Mouse (Mus musculus): ENCODE measurements at regions not wholly inside any gene's neighbourhood (a gene's known extent, or its start where the extent isn't known, plus 50 kb on each side); places are given as distances from the start of the nearest gene placed in this dataset.

DNA sequence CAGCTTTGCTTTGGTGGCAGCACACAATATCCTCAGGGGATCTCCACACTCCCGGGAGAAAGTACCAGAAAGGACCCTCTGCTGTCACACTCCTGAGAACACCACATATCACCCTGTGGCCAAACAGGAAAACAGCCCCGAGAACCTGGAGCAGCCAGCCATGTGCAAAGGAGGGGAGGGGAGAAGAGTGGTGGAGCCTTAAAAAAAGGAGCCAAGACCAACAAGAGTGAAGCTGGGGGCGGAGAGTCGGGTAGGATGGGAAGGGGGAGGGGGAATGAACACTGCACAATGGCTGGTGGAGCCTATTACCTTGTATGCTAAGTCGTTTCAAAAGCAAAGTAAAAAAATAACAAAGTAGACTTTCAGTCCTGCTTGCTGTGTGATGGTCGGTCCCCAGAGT lies 408.2 kb downstream of the Cdh26 start:
- DNase-seq = no peak

DNA sequence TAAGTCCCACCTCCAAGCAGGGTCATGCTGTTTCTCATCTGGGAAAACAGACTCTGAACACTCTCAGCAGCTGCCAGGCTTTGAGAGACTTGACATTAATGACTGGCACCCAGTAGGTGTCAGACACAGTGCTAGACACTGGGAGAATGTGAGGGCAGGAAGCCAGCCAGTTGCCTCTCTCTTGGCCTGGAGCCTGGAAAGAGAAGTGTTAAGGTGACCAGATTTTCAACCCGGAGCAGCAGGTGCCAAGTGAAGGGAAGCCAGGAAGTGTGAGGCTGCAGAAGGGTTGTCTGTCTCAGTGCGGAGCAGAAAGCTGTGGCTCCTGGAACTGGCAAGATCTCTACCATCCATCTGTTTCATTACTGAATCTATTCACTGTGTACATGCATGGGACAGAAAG lies 410.6 kb downstream of the Cdh26 start:
- DNase-seq = peak; percentile 82 to 85

DNA sequence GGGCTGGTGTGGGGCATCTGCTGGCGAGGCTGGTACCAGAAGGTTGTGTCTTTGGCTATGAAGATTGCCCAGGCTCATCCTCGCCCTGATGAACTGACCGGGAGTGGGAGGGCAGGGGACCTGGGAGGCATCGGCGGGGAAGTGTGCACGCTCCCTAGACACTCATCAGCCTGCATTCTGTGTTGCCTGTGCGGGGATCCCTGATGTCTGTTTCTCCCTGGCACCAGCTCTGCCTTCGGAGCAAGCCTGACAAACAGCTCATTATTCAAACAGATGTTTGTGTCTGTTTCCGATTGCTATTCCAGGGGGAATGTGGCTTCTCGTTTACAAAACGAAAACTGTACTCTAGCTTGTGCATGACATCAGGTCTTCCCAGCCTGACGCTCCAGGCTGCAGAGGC lies 412.3 kb downstream of the Cdh26 start:
- DNase-seq = no peak

DNA sequence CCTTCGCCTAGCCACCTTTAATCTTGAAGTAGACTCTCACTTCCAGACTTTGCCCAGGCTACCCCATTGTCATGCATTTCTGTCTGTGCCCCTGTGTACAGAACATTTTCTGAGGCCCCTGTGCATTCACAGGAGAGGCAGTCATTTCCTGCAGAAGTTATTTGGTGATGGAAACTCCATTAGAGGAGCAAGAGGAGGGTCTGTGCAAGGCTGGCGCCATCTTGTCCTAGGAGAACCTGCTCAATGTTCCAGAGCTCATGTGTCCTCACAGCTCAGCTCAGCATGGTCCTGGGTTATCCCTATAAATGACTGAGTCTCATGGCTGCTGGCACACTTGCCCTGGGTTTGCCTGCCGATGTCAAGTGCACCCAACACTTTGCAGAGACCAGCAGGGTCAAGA lies 413.1 kb downstream of the Cdh26 start:
- no peak for DNase-seq

DNA sequence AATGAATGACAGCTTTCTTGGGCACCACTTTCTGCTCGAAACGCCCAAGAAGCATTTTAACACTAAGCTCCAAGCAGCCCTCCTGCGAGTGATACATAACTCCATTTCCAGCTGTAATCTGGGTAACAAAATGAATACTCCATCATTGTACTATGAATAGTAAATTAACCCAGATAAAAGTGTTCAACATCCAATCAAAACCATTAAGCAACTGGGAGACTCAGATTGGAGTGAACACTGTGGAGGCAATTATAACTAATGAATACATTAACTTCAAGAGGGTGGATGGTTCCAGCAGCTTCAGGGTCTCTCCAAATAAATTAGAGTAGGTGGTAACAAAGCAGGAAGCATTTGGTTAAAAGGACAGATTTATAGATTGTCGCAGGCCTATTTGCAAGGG lies 414.2 kb downstream of the Cdh26 start:
- DNase-seq = no peak

DNA sequence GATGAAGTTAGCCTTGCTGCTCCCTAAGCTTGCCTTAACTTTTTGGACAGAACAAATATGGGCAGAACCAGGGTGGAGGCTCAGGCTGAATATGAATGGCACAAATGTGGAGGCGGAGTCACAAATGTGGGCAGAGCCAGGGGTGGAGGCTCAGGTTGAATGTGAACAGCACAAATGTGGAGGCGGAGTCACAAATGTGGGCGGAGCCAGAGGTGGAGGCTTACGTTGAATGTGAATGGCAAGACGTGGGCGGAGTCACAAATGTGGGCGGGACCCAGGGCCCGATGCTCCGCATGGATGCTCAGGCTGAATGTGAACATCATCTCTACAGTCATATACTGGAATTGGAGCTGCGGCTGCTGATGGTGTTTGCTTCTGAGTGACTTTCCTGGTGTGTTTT lies 420.0 kb downstream of the Cdh26 start:
- DNase-seq = peak; percentile 28 to 41

DNA sequence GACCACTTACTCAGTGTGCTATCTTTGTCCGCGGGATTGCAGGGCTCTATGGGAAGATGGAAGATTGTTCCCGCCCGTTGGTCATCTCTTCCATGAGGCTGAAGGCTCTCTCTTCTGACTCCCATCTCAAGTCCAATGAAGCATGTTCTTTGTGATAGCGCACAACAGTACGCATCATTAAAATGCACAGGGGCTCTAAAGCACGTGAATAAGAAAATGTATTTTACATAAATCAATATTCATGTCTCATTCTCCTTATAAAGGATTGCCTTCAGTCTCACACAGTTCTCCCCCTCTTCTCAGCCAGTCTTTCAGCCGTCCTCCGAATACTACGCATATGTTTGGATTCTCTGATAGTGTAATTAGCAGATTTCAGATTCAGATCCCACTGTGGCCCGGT lies 420.4 kb downstream of the Cdh26 start:
- no peak for DNase-seq

DNA sequence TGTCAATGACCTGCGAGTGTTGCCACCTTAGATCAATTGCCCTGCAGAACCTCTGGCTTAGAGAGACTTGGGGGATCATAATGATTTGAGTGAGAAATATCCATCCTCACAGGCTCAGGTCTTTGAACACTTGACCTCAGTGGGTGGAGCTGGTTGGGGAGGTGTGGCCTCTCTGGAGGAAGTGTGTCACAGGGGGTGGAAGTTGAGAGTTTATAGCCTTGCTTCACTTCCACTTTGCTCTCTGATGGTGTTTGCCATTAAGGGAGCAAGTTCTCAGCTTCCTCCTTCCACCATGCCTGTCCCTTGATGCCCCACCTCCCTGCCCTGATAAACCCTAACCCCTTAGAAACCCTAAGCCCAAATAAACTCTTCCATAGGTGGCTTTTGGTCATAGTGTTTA lies 423.7 kb downstream of the Cdh26 start:
- DNase-seq = no peak

DNA sequence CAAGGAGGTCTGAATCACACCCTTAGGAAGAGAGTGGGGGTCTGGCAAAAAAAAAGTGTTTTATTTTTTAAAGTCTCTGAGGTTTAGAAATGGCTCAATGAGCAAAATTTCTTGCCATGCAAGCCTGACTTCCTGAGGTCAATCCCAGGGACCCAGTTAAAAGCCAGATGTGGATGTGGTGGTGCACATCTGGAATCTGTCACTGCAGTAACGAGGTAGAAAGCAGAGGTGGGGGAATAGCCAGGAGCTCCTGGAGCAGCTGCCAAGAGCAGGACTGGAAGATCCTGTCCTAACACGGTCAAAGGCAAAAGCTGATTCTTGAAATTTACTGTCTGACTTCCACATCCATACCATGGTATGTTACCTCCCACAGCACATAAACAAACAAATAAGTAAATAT lies 424.4 kb downstream of the Cdh26 start:
- no peak for DNase-seq

DNA sequence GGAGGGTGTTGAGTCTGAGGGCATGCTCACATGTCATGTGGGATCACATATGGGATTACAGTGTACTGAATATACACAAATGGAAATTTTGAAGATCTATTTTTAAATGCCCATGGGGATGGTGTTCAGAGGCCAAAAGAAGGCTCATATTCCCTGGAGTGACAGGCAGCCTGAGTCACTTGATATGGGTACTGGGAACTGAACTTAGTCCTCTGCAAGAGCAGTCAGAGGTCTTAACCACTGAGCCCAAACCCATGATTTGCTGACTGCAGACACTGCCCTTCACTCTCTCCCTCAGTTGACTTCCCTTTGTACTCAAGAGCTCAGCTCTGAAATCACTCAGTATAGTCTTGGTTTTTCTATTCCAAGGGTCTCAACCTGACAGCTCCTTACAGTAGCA lies 432.3 kb downstream of the Cdh26 start:
- no peak for DNase-seq

DNA sequence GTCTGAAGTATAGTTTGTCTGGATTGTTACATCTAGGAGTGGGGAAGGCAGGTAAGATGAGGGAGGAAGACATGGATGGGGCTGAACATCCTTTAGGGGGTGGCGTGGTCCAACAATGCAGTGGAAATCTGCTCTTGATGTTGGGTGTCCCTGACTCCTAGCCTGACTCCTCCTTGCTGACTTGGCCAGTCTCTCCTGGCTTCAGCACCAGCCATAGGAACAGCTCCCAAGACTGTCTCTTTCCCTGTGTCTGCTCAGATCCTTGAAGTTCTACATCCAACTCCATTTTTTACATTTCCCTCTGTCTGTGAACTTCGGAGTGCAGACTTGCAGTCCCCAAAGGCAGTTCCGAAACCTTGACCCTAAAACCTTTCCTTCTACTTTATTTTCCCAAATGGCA lies 436.8 kb downstream of the Cdh26 start:
- DNase-seq = no peak

DNA sequence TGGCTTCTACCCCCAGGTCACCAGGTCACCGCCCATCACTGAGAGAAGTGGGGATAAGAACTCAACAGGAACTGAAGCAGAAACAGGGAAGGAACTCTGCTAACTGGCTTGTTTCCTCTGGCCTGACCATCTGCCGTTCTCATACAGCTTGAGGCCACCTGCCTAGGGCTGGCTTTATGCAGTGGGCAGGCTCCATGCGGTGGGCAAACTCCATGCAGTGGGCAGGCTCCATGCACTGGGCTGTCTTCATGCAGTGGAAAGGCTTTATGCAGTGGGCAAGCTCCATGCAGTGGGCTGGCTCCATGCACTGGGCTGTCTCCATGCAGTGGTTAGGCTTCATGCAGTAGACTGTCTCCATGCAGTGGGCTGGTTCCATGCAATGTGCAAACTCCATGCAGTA lies 438.8 kb downstream of the Cdh26 start:
- peak in 1 of 2 experiments; percentile 18 for DNase-seq

DNA sequence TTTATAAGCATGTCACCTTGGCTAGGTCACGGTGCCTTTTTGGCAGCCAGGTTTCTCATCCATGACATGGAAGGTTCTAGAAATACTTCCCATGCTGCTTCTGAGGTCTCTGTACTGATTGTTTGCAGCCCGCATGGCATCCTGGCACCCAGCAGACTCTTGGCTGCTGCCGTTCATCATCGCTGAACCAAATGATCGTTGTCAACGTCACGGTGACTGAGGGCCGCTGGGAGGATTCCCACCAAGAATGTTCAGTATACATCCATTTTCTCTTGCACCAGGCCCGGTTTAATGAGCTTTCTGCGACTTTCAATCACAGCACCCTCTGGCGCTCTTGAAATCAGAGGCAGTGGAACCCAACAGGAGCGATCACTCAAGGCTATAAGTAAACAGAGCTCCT lies 448.1 kb downstream of the Cdh26 start:
- DNase-seq = peak; percentile 59 to 65

DNA sequence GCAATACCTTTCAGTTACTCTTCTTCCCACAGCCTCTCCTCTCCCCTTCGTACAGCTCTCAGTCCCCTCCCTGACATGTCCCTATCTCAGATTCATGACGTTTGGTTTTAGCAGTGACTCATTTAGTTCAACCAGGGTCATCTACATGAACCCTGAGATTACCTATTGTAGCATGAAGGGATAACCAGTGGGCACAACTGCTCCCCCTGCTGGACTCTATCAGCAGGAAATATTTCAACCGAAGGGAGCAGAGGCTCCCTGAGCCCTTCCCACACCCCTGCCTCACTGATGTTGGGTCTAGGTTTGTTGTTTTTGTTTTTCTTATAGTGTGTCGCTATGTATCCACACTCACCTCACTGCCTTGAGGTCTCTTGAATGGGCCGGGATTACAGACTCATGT lies 455.4 kb downstream of the Cdh26 start:
- peak; percentile 57 to 59 for DNase-seq

DNA sequence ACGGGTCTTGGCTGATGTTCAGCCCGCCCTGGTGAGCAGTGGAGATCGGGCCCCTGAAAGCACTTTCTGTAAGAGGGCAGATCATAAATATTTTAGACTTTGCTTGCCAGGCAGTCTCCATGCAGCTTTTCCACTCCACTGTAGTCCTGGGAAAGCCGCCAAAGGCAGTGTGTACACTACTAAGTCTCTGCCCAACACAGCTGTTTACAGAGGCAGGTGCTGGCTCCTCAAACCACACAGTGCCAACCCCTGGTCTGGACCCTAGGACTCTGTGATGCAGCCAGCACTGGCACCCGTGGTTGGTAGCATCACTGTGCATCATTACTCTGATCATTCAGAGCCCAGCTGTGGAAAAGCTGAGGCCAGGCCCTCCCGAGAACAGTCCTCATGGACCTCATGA lies 458.4 kb downstream of the Cdh26 start:
- peak; percentile 14 to 24 for DNase-seq

DNA sequence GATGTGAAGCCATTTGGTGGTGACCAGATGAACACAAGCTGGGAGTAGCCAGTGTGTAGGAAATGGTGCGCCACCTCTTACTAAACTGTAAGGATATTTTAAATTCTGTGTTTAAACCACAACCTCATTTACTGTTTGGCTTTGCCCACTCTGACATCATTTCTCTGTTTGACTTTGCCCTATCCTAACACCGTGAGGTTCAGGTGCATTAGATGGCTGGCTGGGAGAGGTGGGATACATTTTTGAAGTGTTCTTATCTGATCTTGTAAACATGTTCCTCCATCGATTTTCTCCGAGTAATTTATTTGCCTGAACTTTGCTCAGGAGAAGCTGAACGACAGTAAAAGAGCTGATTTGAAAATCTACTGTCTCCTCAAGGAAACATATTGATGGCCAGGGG lies 472.1 kb downstream of the Cdh26 start:
- no peak for DNase-seq

DNA sequence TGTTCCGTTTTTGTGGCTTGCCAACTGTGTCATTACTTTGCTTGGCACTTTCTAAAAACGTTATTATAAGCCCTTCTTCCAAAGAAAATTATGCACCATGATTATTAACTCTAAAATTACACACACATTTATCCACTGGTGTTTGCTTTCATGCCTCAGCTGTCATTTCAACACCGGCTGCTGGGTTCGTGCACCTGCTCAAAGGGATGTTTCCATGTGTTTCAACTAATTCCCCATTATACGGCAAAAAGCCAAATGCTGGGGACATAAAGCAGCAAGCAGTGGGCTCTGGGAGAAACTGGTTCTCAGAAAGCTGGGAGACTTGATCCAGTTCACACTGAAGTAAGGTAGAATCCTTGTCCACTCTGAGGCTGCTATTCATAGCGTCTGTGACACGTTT lies 479.0 kb downstream of the Cdh26 start:
- DNase-seq = no peak

DNA sequence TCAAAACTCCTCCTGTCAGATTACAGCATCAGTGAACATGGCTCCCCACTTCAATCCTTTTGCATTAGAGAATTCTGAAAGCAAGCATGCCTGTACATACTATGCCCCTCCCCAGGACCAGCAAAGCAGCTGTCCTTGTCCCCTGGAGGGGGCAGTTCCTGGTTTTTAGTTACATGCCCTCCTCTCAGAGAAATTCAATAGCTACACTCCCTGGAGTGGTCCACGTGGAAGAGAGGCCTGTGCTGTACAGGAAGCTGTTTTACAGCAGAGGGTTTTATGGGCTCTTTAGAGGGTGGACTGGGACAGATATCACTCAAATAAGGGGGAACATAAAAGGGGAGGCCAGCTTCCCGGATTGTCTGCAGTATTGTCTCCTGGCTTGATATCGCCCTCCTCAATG lies 481.3 kb downstream of the Cdh26 start:
- DNase-seq = no peak

DNA sequence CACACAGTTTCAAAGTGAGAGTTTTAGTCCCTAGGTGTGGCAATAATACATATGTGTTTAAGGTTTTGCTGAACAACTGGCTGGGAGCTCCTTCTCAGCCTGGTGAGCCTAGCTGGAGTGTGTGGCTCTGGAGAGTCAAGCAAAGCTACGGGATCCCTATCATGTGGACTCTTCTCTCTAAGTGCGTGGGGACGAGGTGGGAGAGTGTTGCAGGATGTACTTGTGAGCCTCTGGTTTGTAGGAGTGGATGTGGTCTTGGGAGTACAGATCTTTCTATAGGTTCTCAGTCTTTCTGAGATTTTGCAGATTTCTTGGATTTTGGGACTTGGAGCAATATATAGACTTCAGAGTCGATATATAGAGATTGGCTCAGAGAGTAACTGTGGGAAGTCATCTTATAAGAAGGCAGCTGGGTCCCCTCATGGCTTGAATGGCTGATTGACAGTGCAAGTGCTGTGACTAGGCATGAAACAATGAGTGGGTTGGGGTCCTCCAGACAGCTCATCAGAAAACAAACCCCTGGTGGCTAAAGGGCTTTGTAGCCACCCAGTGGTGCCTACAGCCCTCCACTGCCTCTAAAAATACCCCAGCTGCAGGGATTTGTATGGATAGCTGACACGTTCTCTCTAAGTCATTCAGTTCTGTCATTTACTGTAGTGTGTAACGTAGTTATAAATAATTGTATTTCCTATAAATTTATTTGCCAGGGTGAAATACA lies 486.1 kb downstream of the Cdh26 start:
- DNase-seq = no peak

DNA sequence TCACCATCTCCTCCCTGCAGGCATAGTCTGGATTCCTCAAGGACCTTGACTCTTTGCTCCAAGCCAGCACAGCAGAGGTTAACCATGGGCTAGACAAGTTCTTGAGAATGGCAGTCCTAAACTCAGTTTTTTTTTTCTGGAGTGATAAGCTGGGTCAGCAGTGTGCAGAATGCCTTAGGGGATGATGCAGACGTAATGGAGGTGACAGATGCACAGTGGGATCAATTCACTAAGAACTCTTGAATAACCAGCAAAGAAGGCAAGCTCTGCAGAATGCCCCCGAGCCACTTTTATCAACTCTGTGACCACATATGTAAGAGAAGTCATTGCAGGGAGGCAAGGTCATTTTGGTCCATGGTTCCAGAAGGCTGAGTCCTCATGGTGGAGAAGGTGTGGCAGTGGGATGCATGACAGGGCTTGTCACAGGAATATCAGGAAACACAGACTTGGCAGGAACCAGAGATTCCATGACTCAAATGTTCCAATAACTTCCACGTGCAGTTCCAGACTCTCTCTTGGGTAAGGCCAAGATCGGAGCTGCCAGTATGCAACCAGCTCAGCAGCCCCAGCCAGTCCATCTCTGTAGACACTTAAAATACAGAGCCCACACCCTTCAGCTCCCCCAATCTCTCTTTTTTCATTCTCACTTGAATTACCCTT lies 494.3 kb downstream of the Cdh26 start:
- no peak for DNase-seq

DNA sequence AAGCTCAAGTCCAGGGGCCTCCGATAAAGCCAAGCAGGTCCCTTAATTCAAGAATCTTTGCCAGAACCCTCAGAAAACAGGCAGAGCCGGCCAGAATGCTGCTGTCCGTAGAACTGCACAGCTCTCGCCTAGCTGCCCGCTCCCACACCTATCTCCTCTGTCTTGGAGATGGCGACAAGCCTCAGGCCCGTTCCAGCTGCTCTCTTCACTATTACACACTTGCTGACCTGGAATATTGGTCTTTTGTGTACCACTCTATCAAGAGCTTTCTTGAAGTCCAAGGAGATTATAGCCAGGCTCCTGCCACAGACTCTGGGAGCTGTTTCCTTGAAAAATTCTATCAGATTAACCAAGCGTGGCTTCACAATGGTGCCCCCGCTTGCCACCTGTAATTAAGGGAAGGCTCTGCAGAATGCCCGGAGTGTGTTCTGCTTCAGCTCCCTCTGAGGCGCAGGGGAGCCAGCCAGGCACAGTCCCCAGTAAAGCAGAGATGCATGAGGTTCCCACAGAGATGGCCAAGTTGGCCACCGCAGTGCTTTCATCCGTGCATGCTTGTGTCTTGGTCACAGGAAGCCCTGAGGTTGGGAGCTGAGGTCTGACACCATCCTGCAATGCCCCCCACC lies 496.8 kb downstream of the Cdh26 start:
- no peak for DNase-seq

DNA sequence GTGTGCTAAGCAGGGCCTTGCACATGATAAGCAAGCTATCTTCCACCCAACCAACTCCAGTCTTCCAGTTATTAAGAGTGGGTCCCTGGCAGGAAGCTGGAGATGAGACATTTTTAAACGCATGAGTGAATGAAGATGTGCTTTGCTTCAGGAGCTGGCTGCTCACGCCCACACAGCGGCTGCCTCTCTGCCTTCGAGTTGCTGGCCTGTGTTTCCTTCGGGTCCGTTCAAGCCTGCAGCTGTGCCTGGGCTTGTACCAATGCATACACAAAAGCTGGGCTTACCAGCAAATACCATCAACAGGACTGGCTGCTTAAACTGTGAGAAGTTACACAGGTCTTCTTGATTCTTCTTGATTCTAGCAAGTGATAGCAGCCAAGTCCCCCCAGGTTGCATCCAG lies 498.7 kb downstream of the Cdh26 start:
- DNase-seq = no peak

DNA sequence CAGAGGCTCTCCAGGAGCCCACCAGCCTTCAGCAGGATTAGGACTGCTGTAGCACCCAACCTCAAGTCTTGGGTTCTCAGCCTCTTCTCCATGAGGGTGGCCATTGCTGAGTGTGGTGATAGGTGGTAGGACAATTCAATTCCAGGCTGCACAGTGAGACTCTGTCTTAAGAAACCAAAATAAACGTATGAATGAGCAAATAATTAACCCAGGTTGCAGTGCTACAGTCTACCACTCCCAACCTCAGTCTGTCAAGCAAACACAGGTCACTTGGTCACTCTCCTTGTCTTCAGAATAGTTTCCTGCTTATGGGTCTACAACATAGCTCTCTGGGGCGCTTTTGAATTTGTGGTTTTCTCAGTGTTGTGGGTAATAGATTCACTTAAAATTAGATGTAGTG lies 499.8 kb downstream of the Cdh26 start:
- DNase-seq = no peak

DNA sequence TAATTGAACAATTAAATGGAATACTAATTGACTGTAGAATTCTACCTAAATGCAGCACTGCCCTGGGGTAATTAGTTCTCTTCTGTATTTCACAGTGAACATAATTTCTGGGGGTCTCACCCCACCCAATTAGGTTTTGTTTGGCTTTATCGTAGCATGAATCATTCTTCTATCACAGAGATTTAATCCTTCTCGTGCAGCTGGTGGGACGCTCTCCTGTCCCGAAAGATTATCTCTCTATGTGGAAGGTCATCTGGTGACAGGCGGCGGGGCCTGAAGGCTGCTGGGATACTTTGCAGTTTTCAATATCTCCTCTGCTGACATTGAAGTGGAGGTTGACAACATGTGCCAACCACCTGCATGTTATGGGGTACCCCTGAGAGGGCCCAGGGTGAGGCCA lies 493.8 kb upstream of the Cdh4 start:
- DNase-seq = no peak

DNA sequence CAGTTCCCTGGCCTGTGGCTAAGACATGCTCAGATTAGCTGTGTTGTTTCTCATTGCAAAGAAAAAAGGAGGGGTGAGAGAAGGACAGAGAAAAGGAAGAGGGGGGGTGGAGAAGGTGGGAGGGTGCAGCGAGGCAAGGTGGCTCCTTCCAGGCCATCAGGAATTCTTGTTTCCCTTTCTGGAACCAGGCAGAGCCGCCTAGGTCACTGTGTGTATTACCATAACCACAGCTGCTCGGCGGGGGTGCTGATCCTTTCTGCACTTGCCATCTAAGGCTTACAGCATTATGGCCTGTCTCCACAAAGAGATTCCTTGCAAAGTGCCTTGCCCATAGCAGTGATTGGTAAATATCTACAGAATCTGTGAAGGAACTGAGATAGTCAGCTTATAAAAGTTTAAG lies 493.1 kb upstream of the Cdh4 start:
- DNase-seq = no peak

All from cerebellum, postnatal 10 days (tissue).